23 mouse cellular contexts compared by ENCODE assay signal in the genomic region with DNA sequence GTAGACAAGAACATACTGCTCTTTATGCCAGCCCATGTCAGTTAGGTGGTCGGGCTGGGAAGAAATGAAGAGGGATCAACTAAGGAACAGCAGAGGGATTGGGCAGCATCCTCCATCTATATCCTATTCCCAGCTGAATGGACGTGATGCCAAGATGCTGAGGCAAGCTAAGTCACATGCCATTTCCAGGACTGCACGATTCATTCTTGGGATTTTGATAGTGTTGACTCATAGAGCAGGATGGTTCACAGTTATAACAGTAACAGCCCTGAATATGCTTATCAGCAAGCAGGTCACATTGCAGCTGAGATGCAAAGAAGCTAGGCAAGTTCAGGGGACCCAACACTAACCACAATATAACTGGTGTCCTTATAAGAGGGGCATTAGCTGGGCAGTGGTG.
A peak's percentile ranks its signal among the peaks of the same experiment; 100 is the strongest.
DNase-seq lines count a peak whose midpoint lies in the region; ATAC-seq and TF ChIP-seq lines count a peak whose summit lies in the region.
"Had no signal": no experiment of that assay in that cellular context is flagged by ENCODE, and none has a peak within 500 bp of the region (broad histone marks: within the 10 kb centered on the region; RNA-seq: fewer than 3 reads in every experiment).

No protein-coding gene starts in this region.

- intact Hi-C loops in left cerebral cortex, adult 2 months (cut with DNase I), result no loop called here
- intact Hi-C loops in left cerebral cortex, postnatal 36 days (cut with DNase I), result no loop called here

- no peak for ATAC-seq in forebrain, embryonic 13.5 days
- ATAC-seq: forebrain, embryonic 14.5 days; hindbrain, embryonic 16.5 days; intestine, embryonic 15.5 days; liver, postnatal 0 days; midbrain, embryonic 13.5 days had no signal

- no peak for TF ChIP-seq CTCF in left cerebral cortex, adult 2 months (IDR thresholded peaks at IDR 0.05)

- no peak overlapping the region for H3K9ac ChIP-seq in forebrain, embryonic 13.5 days
- H3K9ac ChIP-seq: intestine, embryonic 15.5 days; limb, embryonic 12.5 days; liver, postnatal 0 days; midbrain, embryonic 13.5 days had no signal

- no peaks in the 10 kb centered on the region for H3K9me3 ChIP-seq in forebrain, embryonic 13.5 days (replicated peaks)
- no peaks in the 10 kb centered on the region for H3K9me3 ChIP-seq in forebrain, embryonic 10.5 days
- H3K9me3 ChIP-seq: hindbrain, embryonic 10.5 days; intestine, embryonic 15.5 days; limb, embryonic 12.5 days; midbrain, embryonic 13.5 days had no signal

- H3K27me3 ChIP-seq in forebrain, embryonic 13.5 days, result no peaks in the 10 kb centered on the region
- no peaks in the 10 kb centered on the region for H3K27me3 ChIP-seq in forebrain, embryonic 10.5 days (ENCODE audit: poor library complexity, severe bottlenecking)
- H3K27me3 ChIP-seq: intestine, embryonic 15.5 days; limb, embryonic 12.5 days; midbrain, embryonic 13.5 days had no signal

- peaks cover 54% of the 10 kb centered on the region for H3K4me1 ChIP-seq in forebrain, embryonic 13.5 days
- peaks cover 21% of the 10 kb centered on the region for H3K4me1 ChIP-seq in forebrain, embryonic 10.5 days

- no peak overlapping the region for H3K4me2 ChIP-seq in forebrain, embryonic 13.5 days
- H3K4me2 ChIP-seq: intestine, embryonic 15.5 days; limb, embryonic 12.5 days; liver, embryonic 11.5 days; midbrain, embryonic 13.5 days had no signal

- no peak overlapping the region for H3K4me3 ChIP-seq in forebrain, embryonic 13.5 days
- no peak overlapping the region for H3K4me3 ChIP-seq in forebrain, embryonic 10.5 days
- H3K4me3 ChIP-seq in left cerebral cortex, adult 2 months, result no peak overlapping the region
- H3K4me3 ChIP-seq: hindbrain, embryonic 10.5 days; intestine, embryonic 15.5 days; limb, embryonic 12.5 days; midbrain, embryonic 13.5 days had no signal

- DNase-seq in forebrain, embryonic 10.5 days (ENCODE audit: extremely low spot score, low spot score), result no peak
- DNase-seq in left cerebral cortex, adult 2 months (ENCODE audit: extremely low spot score in 1 of 2, low spot score in 2 of 2), result no peak
- DNase-seq in left cerebral cortex, postnatal 36 days (ENCODE audit: low spot score in 2 of 2), result no peak
- DNase-seq in adipocyte (ENCODE audit: low spot score), result peak; percentile 5
- DNase-seq in yolk sac, embryonic 10.5 days (ENCODE audit: low spot score), result no peak
- DNase-seq in adrenal gland, postnatal 14 days, result no peak
- DNase-seq: cerebellum, adult 18-20 months; cerebellum, postnatal 25 days; gastrocnemius, postnatal 25 days; kidney, adult 9 months; kidney, postnatal 14 days; liver, postnatal 0 days; lung, postnatal 10 days; thymus, adult 18-20 months; thymus, postnatal 36 days had no signal

- WGBS in forebrain, embryonic 13.5 days, result 95% methylated on average over 3 of the region's 3 CpGs
- 90% methylated on average over 3 of the region's 3 CpGs for WGBS in forebrain, embryonic 10.5 days

- H3K36me3 ChIP-seq in forebrain, embryonic 13.5 days (ENCODE audit: poor library complexity, severe bottlenecking), result peaks cover 31% of the 10 kb centered on the region
- peaks cover 51% of the 10 kb centered on the region for H3K36me3 ChIP-seq in forebrain, embryonic 10.5 days (replicated peaks)
- H3K36me3 ChIP-seq: intestine, embryonic 15.5 days had no signal

- peak overlapping the region; percentile 75; the same call in 1 of the 2 replicates for H3K27ac ChIP-seq in forebrain, embryonic 13.5 days
- no peak overlapping the region for H3K27ac ChIP-seq in forebrain, embryonic 10.5 days
- peak overlapping the region; percentile 63 for H3K27ac ChIP-seq in left cerebral cortex, adult 2 months
- H3K27ac ChIP-seq: hindbrain, embryonic 10.5 days; intestine, embryonic 15.5 days; limb, embryonic 12.5 days; midbrain, embryonic 13.5 days had no signal
